Mouse (Mus musculus): ENCODE data around the gene E2f2. TPM values are rescaled to one million over a fixed set of nuclear protein-coding genes. Genes with fewer than 3 reads are reported as not detected.

E2f2 gene
- polyA plus RNA-seq, 1 experiment from 2014 or later: 10.7 TPM

GRCm38 (mm10) chr4:136240955-136241354 is 68.8 kb downstream of the E2f2 start:
- Histone ChIP-seq H3K36me3 (no peaks in the 10 kb centered on the region), H3K4me2 (replicated peaks) (no peak overlapping the region), H3K4me3 (no peak overlapping the region), H3K27me3 (peaks cover 77% of the 10 kb centered on the region), H3K9ac (replicated peaks) (no peak overlapping the region), H3K27ac (replicated peaks) (no peak overlapping the region), H3K9me3 (0 out of 2 replicates have a peak, but pooled peaks cover under 1% of the 10 kb centered on the region), H3K4me1 (peaks cover 11% of the 10 kb centered on the region)
- ATAC-seq (ENCODE audit: low FRiP score, low read depth): no peak
- 28% methylated on average over 8 of the region's 8 CpGs for WGBS

- Histone ChIP-seq H3K4me1 (peaks cover 22% of the 10 kb centered on the region), H3K4me3 (no peak overlapping the region), H3K27ac (replicated peaks) (no peak overlapping the region), H3K9me3 (no peaks in the 10 kb centered on the region), H3K27me3 (peaks cover 81% of the 10 kb centered on the region), H3K9ac (replicated peaks) (no peak overlapping the region), H3K36me3 (no peaks in the 10 kb centered on the region), H3K4me2 (replicated peaks) (no peak overlapping the region)
- WGBS: 48% methylated on average over 8 of the region's 8 CpGs
- ATAC-seq (ENCODE audit: low FRiP score, low read depth): no peak
Measured at GRCm38 (mm10) chr4:136242065-136242703, 70.0 kb downstream of the E2f2 start.

GRCm38 (mm10) chr4:136242728-136243127 is 70.5 kb downstream of the E2f2 start:
- 82% methylated on average over 7 of the region's 7 CpGs for WGBS
- Histone ChIP-seq H3K4me1 (peaks cover 27% of the 10 kb centered on the region), H3K27me3 (peaks cover 81% of the 10 kb centered on the region), H3K36me3 (no peaks in the 10 kb centered on the region), H3K27ac (replicated peaks) (no peak overlapping the region), H3K4me2 (replicated peaks) (no peak overlapping the region), H3K9ac (replicated peaks) (no peak overlapping the region), H3K4me3 (no peak overlapping the region), H3K9me3 (no peaks in the 10 kb centered on the region)
- no peak for ATAC-seq (ENCODE audit: low FRiP score, low read depth)

GRCm38 (mm10) chr4:136244208-136244607 is 72.0 kb downstream of the E2f2 start:
- no peaks in the 10 kb centered on the region for H3K36me3 ChIP-seq
- no peak for ATAC-seq (ENCODE audit: low FRiP score, low read depth)
- no peak overlapping the region for H3K9ac ChIP-seq (replicated peaks)
- H3K4me1 ChIP-seq: peaks cover 36% of the 10 kb centered on the region
- H3K9me3 ChIP-seq: no peaks in the 10 kb centered on the region
- H3K4me3 ChIP-seq: no peak overlapping the region
- H3K4me2 ChIP-seq (replicated peaks): no peak overlapping the region
- no peak overlapping the region for H3K27ac ChIP-seq (replicated peaks)
- H3K27me3 ChIP-seq: peaks cover 81% of the 10 kb centered on the region
- 71% methylated on average over 7 of the region's 7 CpGs for WGBS

Other genes starting within 250 kb of the E2f2 start
- gene Hmgcl, start 225.9 kb upstream of the E2f2 start, polyA plus RNA-seq (2016; fragmentation: Nextera tagmentation; extraction: Ambion mirVana): 52.7 and 54.1 TPM in 2 replicates
- gene Gale, start 208.7 kb upstream of the E2f2 start, polyA plus RNA-seq (2016; fragmentation: Nextera tagmentation; extraction: Ambion mirVana): 32.1 and 32.8 TPM in 2 replicates
- 162 and 163 TPM in 2 replicates for gene Lypla2, start 199.8 kb upstream of the E2f2 start, polyA plus RNA-seq (2016; fragmentation: Nextera tagmentation; extraction: Ambion mirVana)
- 56.0 and 58.3 TPM in 2 replicates for gene Pithd1, start 185.1 kb upstream of the E2f2 start, polyA plus RNA-seq (2016; fragmentation: Nextera tagmentation; extraction: Ambion mirVana)
- gene Eloa, start 150.6 kb upstream of the E2f2 start, polyA plus RNA-seq (2016; fragmentation: Nextera tagmentation; extraction: Ambion mirVana): 34.2 and 36.1 TPM in 2 replicates
- 294 and 304 TPM in 2 replicates for gene Rpl11, start 119.0 kb upstream of the E2f2 start, polyA plus RNA-seq (2016; fragmentation: Nextera tagmentation; extraction: Ambion mirVana)
- 355 and 390 TPM in 2 replicates for gene Id3, start 28.9 kb upstream of the E2f2 start, polyA plus RNA-seq (2016; fragmentation: Nextera tagmentation; extraction: Ambion mirVana)
- 8.2 and 8.9 TPM in 2 replicates for gene Asap3, start 34.0 kb downstream of the E2f2 start, polyA plus RNA-seq (2016; fragmentation: Nextera tagmentation; extraction: Ambion mirVana)
- gene Tcea3, start 75.3 kb downstream of the E2f2 start, polyA plus RNA-seq (2016; fragmentation: Nextera tagmentation; extraction: Ambion mirVana): 2.3 and 3.5 TPM in 2 replicates
- 38.4 and 40.5 TPM in 2 replicates for gene Zfp46, start 112.3 kb downstream of the E2f2 start, polyA plus RNA-seq (2016; fragmentation: Nextera tagmentation; extraction: Ambion mirVana)
- 237 and 247 TPM in 2 replicates for gene Hnrnpr, start 138.5 kb downstream of the E2f2 start, polyA plus RNA-seq (2016; fragmentation: Nextera tagmentation; extraction: Ambion mirVana)

All from midbrain, embryonic 12.5 days (tissue).